Mouse (Mus musculus): ENCODE measurements around the gene Eif2b2.

DNA sequence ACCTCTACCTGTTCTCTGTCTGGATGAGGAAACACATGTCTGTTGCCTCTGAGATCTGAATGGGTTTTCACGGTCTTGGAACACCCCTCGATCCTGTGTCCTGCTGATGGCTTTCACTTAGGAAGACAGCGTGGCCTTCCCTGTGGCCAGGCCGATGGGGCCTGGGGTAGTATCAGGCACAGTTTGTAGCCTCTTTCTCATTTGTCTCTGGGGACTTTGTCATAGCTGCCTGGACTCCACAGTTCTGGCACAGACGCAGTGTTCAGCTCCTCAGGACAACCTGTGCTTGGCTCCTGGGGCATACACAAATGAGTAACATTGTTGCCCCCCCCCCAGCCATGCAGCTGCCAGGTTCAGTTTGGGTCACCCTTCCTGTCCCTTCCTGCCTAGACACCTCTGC, 24.2 kb upstream of the Eif2b2 start:
- no peak for TF ChIP-seq CTCF (IDR thresholded peaks at IDR 0.05; ENCODE audit: control insufficient read depth, insufficient read depth, insufficient read length)
- TF ChIP-seq CEBPB (IDR thresholded peaks at IDR 0.05; ENCODE audit: low read depth) = no peak
- TF ChIP-seq MYOD1 (IDR thresholded peaks at IDR 0.05; ENCODE audit: control insufficient read depth, insufficient read length, low read depth) = no peak
- no peak for TF ChIP-seq MYOG (IDR thresholded peaks at IDR 0.05; ENCODE audit: control insufficient read depth, extremely low read depth, insufficient read length)
- no peak for TF ChIP-seq MAX (IDR thresholded peaks at IDR 0.05)

Data from C2C12 (cell line).